Mouse (Mus musculus) CH12.LX (cell line): ENCODE results near the gene Slc29a3. TPM values are rescaled to one million over a fixed set of nuclear protein-coding genes. Genes with fewer than 3 reads are reported as not detected.

ENCODE experiments used
- DNase-seq: peaks from one replicate; pipeline ENCODE4 v3.0.0-alpha.2; 2013; ENCODE audit errors: extremely low read depth
- H3K27ac ChIP-seq: 2 replicates; pipeline ENCODE4 v1.5.1; 2012; ENCODE audit warnings: low read depth, mild to moderate bottlenecking, control low read depth, moderate library complexity; ENCODE audit not compliant: insufficient read depth
- H3K27me3 ChIP-seq: replicated peaks from 2 replicates; pipeline ENCODE3; 2012; ENCODE audit warnings: inconsistent platforms
- H3K36me3 ChIP-seq, 2 experiments: replicated peaks in 1 of 2; 2 replicates each; pipeline versions ENCODE3 to v1.6.1; 2012; ENCODE audit warnings: inconsistent platforms in 1 of 2, low read length in 1 of 2, mild to moderate bottlenecking in 1 of 2, mixed read lengths in 1 of 2, moderate library complexity in 1 of 2; ENCODE audit not compliant: control insufficient read depth in 1 of 2, insufficient read depth in 1 of 2
- H3K4me1 ChIP-seq, 2 experiments: 2 replicates each; pipeline ENCODE4 v1.6.1; 2012; ENCODE audit warnings: inconsistent platforms in 1 of 2, moderate library complexity in 1 of 2; ENCODE audit not compliant: insufficient read depth in 2 of 2, control insufficient read depth in 1 of 2
- H3K4me2 ChIP-seq: 2 replicates; pipeline ENCODE4 v1.6.1; 2012; ENCODE audit warnings: low read depth, mild to moderate bottlenecking, control low read depth; ENCODE audit not compliant: poor library complexity, insufficient read depth, severe bottlenecking
- H3K4me3 ChIP-seq, 3 experiments: fragments of 150-350 bp in 1 of 3; sonication (generic) in 1 of 3; replicated peaks in 1 of 3; 2 replicates each; pipeline versions ENCODE3 to v1.5.1; 2011 to 2012; ENCODE audit warnings: low read depth in 2 of 3, low read length in 2 of 3, mild to moderate bottlenecking in 2 of 3, moderate library complexity in 2 of 3, control low read depth in 1 of 3, improper control_type of control experiment in 1 of 3, inconsistent platforms in 1 of 3, mixed read lengths in 1 of 3; ENCODE audit not compliant: poor library complexity in 1 of 3
- H3K79me2 ChIP-seq: replicated peaks from 2 replicates; pipeline ENCODE4 v1.6.1; 2012; ENCODE audit warnings: mild to moderate bottlenecking, moderate library complexity; ENCODE audit not compliant: control insufficient read depth, poor library complexity, insufficient read depth, severe bottlenecking; ENCODE audit errors: extremely low read depth
- H3K9ac ChIP-seq: 2 replicates; pipeline ENCODE4 v1.6.1; 2012; ENCODE audit warnings: low read depth, mild to moderate bottlenecking, control low read depth, moderate library complexity; ENCODE audit not compliant: insufficient read depth
- H3K9me3 ChIP-seq: replicated peaks from 2 replicates; pipeline ENCODE3; 2012; ENCODE audit warnings: low read length, inconsistent platforms, mixed read lengths
- BHLHE40 ChIP-seq: IDR thresholded peaks from 2 replicates; pipeline ENCODE4 v1.6.1; 2011; ENCODE audit warnings: mild to moderate bottlenecking, low read depth, low read length, improper control_type of control experiment
- CHD2 ChIP-seq: IDR thresholded peaks from 2 replicates; pipeline ENCODE4 v1.6.1; 2011; ENCODE audit warnings: low read length, improper control_type of control experiment
- CTCF ChIP-seq, 2 experiments: IDR thresholded peaks in 1 of 2; conservative IDR thresholded peaks in 1 of 2; 2 replicates each; pipeline ENCODE4 v1.5.1; 2011 to 2012; ENCODE audit warnings: low read depth in 2 of 2, low read length in 2 of 2, improper control_type of control experiment in 1 of 2, inconsistent platforms in 1 of 2, mild to moderate bottlenecking in 1 of 2, moderate library complexity in 1 of 2
- E2F4 ChIP-seq: IDR thresholded peaks from 2 replicates; pipeline ENCODE4 v1.6.1; 2011; ENCODE audit warnings: low read depth, low read length, improper control_type of control experiment; ENCODE audit not compliant: insufficient replicate concordance
- ELF1 ChIP-seq: IDR thresholded peaks from 2 replicates; pipeline ENCODE4 v1.6.1; 2014; ENCODE audit warnings: low read depth, mild to moderate bottlenecking, inconsistent platforms, low read length, improper control_type of control experiment
- EP300 ChIP-seq: IDR thresholded peaks from 2 replicates; pipeline ENCODE4 v1.6.1; 2011; ENCODE audit warnings: low read length, improper control_type of control experiment
- ETS1 ChIP-seq: conservative IDR thresholded peaks from 2 replicates; pipeline ENCODE4 v1.6.1; 2012; ENCODE audit warnings: low read depth, mild to moderate bottlenecking, inconsistent platforms, low read length, improper control_type of control experiment, moderate library complexity
- HCFC1 ChIP-seq: IDR thresholded peaks from 2 replicates; pipeline ENCODE4 v1.6.1; 2012; ENCODE audit warnings: low read depth, mild to moderate bottlenecking, inconsistent platforms, low read length, improper control_type of control experiment
- IRF4 ChIP-seq: IDR thresholded peaks from 2 replicates; pipeline ENCODE4 v1.6.1; 2014; ENCODE audit warnings: low read depth, mild to moderate bottlenecking, inconsistent platforms, low read length, improper control_type of control experiment
- JUN ChIP-seq: IDR thresholded peaks from 2 replicates; pipeline ENCODE4 v1.6.1; 2011; ENCODE audit warnings: low read depth, mild to moderate bottlenecking, low read length, improper control_type of control experiment, moderate library complexity; ENCODE audit not compliant: insufficient read depth
- KAT2A ChIP-seq: IDR thresholded peaks from 2 replicates; pipeline ENCODE4 v1.6.1; 2012; ENCODE audit warnings: low read length, improper control_type of control experiment, inconsistent platforms; ENCODE audit not compliant: insufficient replicate concordance
- MAFK ChIP-seq: IDR thresholded peaks from 2 replicates; pipeline ENCODE4 v1.6.1; 2011; ENCODE audit warnings: low read length, improper control_type of control experiment; ENCODE audit not compliant: insufficient replicate concordance
- MAX ChIP-seq: IDR thresholded peaks from 2 replicates; pipeline ENCODE4 v1.6.1; 2011; ENCODE audit warnings: low read length, improper control_type of control experiment
- MAZ ChIP-seq: IDR thresholded peaks from 2 replicates; pipeline ENCODE4 v1.6.1; 2012; ENCODE audit warnings: low read depth, mild to moderate bottlenecking, inconsistent platforms, low read length, improper control_type of control experiment, moderate library complexity
- MEF2A ChIP-seq: IDR thresholded peaks from 2 replicates; pipeline ENCODE4 v1.6.1; 2014; ENCODE audit warnings: low read depth, mild to moderate bottlenecking, inconsistent platforms, low read length, improper control_type of control experiment, borderline replicate concordance
- MXI1 ChIP-seq: IDR thresholded peaks from 2 replicates; pipeline ENCODE4 v1.6.1; 2011; ENCODE audit warnings: mild to moderate bottlenecking, low read depth, low read length, improper control_type of control experiment
- MYC ChIP-seq: IDR thresholded peaks from 2 replicates; pipeline ENCODE4 v1.6.1; 2011; ENCODE audit warnings: low read depth, mild to moderate bottlenecking, improper control_type of control experiment, low read length
- NELFE ChIP-seq: IDR thresholded peaks from 2 replicates; pipeline ENCODE4 v1.6.1; 2011; ENCODE audit warnings: low read depth, low read length, improper control_type of control experiment
- NRF1 ChIP-seq: IDR thresholded peaks from 2 replicates; pipeline ENCODE4 v1.6.1; 2014; ENCODE audit warnings: low read depth, mild to moderate bottlenecking, inconsistent platforms, low read length, improper control_type of control experiment, moderate library complexity
- PAX5 ChIP-seq: IDR thresholded peaks from 2 replicates; pipeline ENCODE4 v1.6.1; 2012; ENCODE audit warnings: low read length, inconsistent platforms, mixed read lengths
- RAD21 ChIP-seq: IDR thresholded peaks from 2 replicates; pipeline ENCODE4 v1.6.1; 2011; ENCODE audit warnings: low read depth, mild to moderate bottlenecking, low read length, improper control_type of control experiment, moderate library complexity
- SMC3 ChIP-seq: IDR thresholded peaks from 2 replicates; pipeline ENCODE4 v1.6.1; 2011; ENCODE audit warnings: low read depth, low read length, improper control_type of control experiment
- UBTF ChIP-seq: IDR thresholded peaks from 2 replicates; pipeline ENCODE4 v1.6.1; 2012; ENCODE audit warnings: low read depth, mild to moderate bottlenecking, inconsistent platforms, low read length, improper control_type of control experiment, moderate library complexity
- USF1 ChIP-seq: IDR thresholded peaks from 2 replicates; pipeline ENCODE4 v1.6.1; 2014; ENCODE audit warnings: low read depth, mild to moderate bottlenecking, inconsistent platforms, low read length, improper control_type of control experiment
- USF2 ChIP-seq: conservative IDR thresholded peaks from 2 replicates; pipeline ENCODE4 v1.6.1; 2011; ENCODE audit warnings: low read depth, low read length, improper control_type of control experiment
- ZC3H11A ChIP-seq: IDR thresholded peaks from 2 replicates; pipeline ENCODE4 v1.6.1; 2012; ENCODE audit warnings: low read depth, mild to moderate bottlenecking, inconsistent platforms, low read length, improper control_type of control experiment
- ZKSCAN1 ChIP-seq: IDR thresholded peaks from 2 replicates; pipeline ENCODE4 v1.6.1; 2012; ENCODE audit warnings: low read depth, inconsistent platforms, low read length, improper control_type of control experiment, borderline replicate concordance
- ZMIZ1 ChIP-seq: IDR thresholded peaks from 2 replicates; pipeline ENCODE4 v1.6.1; 2012; ENCODE audit warnings: low read depth, mild to moderate bottlenecking, inconsistent platforms, low read length, improper control_type of control experiment
- ZNF384 ChIP-seq: IDR thresholded peaks from 2 replicates; pipeline ENCODE4 v1.6.1; 2012; ENCODE audit warnings: low read depth, low read length, improper control_type of control experiment, inconsistent platforms
- dilution Hi-C: fragments of 300-500 bp; cut with MboI; formaldehyde crosslinking; loops from 2 replicates; pipeline ENCODE4 v1.14.3; 2020; ENCODE audit warnings: low sequenced_read_pairs; ENCODE audit not compliant: extremely low pct_unique_long_range_greater_than_20kb, extremely low pct_ligation_motif_present
- in situ Hi-C: fragments of 300-500 bp; cut with MboI; formaldehyde crosslinking; loops from 3 replicates; pipeline ENCODE4 v1.14.3; 2019; ENCODE audit warnings: low sequenced_read_pairs, low pct_ligation_motif_present, low pct_unique_long_range_greater_than_20kb, mixed read lengths
- polyA plus RNA-seq: library from polyadenylated mRNA; unstranded; fragments of >175 nt; gene quantifications from 2 replicates; pipeline ENCODE4 v1.2.1, GENCODE M21; 2012; ENCODE audit warnings: low read depth; ENCODE audit not compliant: insufficient read length
- total RNA-seq, 2 experiments: library from RNA; depleted of rRNA; stranded (reverse); fragments of 300-350 nt in 1 of 2; fragments of >200 nt in 1 of 2; gene quantifications; 2 replicates each; pipeline ENCODE4 v1.2.3; 2012 to 2014

Slc29a3 gene
- total and polyA plus RNA-seq, 3 experiments = 4.1 to 19.1 (median 5.9) TPM

GRCm38 (mm10) chr10:60689396-60689795 lies 63.2 kb downstream of the Slc29a3 start:
- TF ChIP-seq MEF2A (no peak), MAZ (no peak), MXI1 (no peak), MAFK (no peak), USF2 (no peak), ZMIZ1 (no peak), NELFE (no peak), E2F4 (no peak), MYC (no peak), BHLHE40 (no peak), ETS1 (no peak), JUN (no peak), EP300 (no peak), ZKSCAN1 (no peak), ZC3H11A (no peak), ELF1 (no peak), RAD21 (no peak), CHD2 (no peak)
- H3K9ac ChIP-seq = no peak overlapping the region
- H3K36me3 ChIP-seq = no peaks in the 10 kb centered on the region
- no peak overlapping the region for H3K4me3 ChIP-seq
- H3K27ac ChIP-seq = no peak overlapping the region
- H3K4me1 ChIP-seq = peaks cover 15 to 29% of the 10 kb centered on the region in 2 experiments
- no peak for DNase-seq
- H3K79me2 ChIP-seq = no peaks in the 10 kb centered on the region
- peaks cover 10% of the 10 kb centered on the region for H3K9me3 ChIP-seq
- H3K27me3 ChIP-seq = peaks cover 62% of the 10 kb centered on the region
- no peak overlapping the region for H3K4me2 ChIP-seq
- dilution Hi-C loops = no loop called here
- in situ Hi-C loops = loop anchor here (5.0 kb wide), 2 partner anchors 152 to 277 kb away; no protein-coding TSS in a partner anchor

DNA sequence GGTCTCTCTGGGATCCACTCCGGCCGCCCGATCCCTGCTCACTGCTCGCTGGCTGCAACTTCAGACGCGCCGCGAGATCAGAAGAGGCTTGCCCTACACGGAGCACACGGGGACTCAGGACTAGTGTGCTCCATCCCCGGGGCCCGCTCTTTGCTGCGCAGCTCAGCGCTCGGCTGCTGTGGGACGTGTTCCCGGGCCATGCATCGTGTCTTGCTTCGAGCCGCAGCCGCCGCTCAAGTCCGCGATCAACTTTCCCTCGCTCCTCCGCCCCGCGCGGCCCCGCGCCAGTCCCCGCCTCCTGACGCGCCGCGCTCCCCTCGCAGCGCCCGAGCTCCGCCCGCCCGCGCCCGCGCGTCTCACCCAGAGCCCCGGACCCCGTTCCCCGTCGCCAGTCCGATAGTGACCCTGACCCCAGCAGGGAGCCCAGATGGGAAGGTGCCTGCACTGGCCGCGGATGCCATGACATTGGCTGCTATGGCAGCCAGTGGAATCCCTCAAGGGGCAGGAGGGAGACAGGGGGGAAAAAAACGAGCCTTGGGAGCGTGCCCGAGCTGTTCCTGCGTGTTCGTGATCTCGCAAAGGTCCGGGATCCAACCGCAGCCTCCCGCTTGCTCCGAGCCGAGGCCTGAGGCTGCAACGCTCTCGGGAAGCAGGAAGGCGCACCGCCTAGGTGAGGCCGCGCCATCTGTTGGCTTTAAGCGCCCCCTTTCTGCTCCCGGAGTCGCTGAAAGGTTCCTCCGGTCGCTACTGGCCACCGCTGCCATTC lies 65.4 kb downstream of the Slc29a3 start:
- H3K4me3 ChIP-seq = peak overlapping the region in 2 of 3 experiments; percentile 2 to 60
- H3K9ac ChIP-seq = peak overlapping the region; percentile 30
- peak overlapping the region; percentile 75 for H3K4me2 ChIP-seq
- dilution Hi-C loops (no loop called here), in situ Hi-C loops (loop anchor here (5.0 kb wide), 2 partner anchors 150 to 275 kb away; no protein-coding TSS in a partner anchor)
- H3K79me2 ChIP-seq = no peaks in the 10 kb centered on the region
- H3K9me3 ChIP-seq = peaks cover 10% of the 10 kb centered on the region
- peaks cover 15 to 27% of the 10 kb centered on the region in 2 experiments for H3K4me1 ChIP-seq
- no peak overlapping the region for H3K27ac ChIP-seq
- DNase-seq = no peak
- no peaks in the 10 kb centered on the region for H3K36me3 ChIP-seq
- H3K27me3 ChIP-seq = peaks cover 81% of the 10 kb centered on the region
- no peak for TF ChIP-seq UBTF
- no peak; the same call in 1 of the 2 replicates for TF ChIP-seq NRF1
- peak; percentile 43; the same call in 1 of the 2 replicates for TF ChIP-seq MAX
- no peak for TF ChIP-seq MAZ
- no peak for TF ChIP-seq PAX5
- TF ChIP-seq KAT2A = no peak
- TF ChIP-seq MYC = no peak
- TF ChIP-seq CHD2 = no peak
- TF ChIP-seq ELF1 = peak; percentile 60; the same call in 1 of the 2 replicates
- TF ChIP-seq HCFC1 = no peak
- TF ChIP-seq MXI1 = no peak
- no peak for TF ChIP-seq ZC3H11A
- no peak for TF ChIP-seq JUN
- no peak for TF ChIP-seq USF1
- TF ChIP-seq BHLHE40 = no peak
- TF ChIP-seq CTCF (conservative IDR thresholded peaks at IDR 0.05 in 1 of 2, IDR thresholded peaks at IDR 0.05 in 1 of 2; ENCODE audit: low read depth in 2 of 2, low read length in 2 of 2) = peak in 1 of 2 experiments; percentile 82; a peak in 2 of 4 replicates
- no peak for TF ChIP-seq ZMIZ1
- no peak for TF ChIP-seq USF2
- TF ChIP-seq ZNF384 = no peak
- TF ChIP-seq ZKSCAN1 = no peak
- TF ChIP-seq IRF4 = no peak
- peak; percentile 76 for TF ChIP-seq SMC3
- no peak for TF ChIP-seq EP300
